Mouse (Mus musculus) Muller cell, postnatal 12 days (primary cell): ENCODE data around the gene Itga10.
"Not testable (repeated sequence)": the region's sequence is repeated elsewhere in the genome, so short reads cannot be mapped to it uniquely, and the experiment has no call there.

Experiments
- DNase-seq: peaks from one replicate; pipeline ENCODE4 v3.0.0-alpha.2; 2015; ENCODE audit errors: inconsistent ontology term

Itga10 gene

DNA sequence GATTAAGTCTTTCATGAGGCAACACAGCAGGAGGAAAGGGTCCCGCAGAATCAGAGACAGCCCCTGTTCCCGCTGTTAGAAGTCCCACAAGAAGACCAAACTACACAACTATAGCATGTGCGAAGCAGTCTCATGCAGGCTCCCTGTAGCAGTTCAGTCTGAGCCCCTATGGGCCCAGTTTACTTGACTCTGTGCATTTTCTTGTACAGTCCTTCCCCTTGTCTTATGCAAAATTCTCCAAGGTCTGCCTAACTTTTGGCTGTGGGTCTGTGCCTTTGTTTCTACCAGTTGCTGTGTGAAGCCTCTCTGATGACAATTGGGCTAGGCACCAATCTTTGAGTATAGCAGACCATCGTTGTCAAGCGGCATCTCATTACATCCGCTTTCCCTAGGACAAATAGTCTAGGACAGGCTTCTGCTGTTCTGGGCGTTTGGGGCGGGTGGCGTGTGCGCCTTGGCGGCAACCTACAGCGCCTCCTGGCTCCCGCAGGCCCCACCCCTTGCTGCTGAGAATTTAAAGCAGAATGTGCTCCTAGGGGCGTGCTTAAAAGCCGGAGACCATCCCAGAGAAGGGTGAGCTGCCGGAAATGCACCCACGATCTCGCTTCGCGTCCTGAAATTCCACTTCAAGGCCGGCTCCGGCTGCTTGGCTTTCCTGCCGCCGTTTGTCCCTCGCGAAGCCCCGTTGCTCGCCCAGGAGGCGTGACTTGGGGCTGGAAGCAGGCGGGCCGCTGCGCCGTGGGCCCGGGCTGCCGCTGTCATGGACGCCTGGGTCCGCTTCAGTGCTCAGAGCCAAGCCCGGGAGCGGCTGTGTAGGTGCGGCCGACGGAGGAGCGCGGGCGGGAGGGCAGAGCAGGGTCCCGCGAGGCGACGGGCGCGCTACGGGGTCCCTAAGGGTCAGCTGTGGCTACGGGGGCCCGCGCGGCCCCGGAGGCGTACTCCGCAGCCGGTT is 10.2 kb upstream of the Itga10 start, which contains the start of the genes Pex11b and Gm42957:
Gene Pex11b (plus strand): TSS at position 449 of the 952 bp plus-strand sequence.
Gene Gm42957 (plus strand): TSS at position 547 of the 952 bp plus-strand sequence.
- peak; percentile 86 for DNase-seq

DNA sequence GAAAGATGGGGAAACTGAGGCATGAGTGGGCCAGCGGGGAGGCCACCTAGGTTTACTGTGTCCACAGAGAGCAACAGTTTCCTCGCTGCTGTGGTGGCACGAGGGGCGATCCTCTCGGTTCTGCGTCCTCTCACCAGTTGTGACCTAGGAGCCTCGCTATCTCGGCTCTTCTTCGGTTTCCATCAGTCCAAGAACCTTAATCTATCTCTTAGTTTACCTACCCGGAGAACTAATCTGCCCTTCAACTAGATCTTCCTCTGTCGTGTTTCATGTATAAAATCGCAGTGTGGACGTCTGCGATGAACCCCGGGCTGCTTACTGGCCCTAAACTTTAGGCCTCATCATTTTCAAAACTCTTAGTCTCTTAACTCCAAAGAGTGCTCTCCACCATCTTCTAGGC is 9.5 kb upstream of the Itga10 start:
- DNase-seq: no peak

DNA sequence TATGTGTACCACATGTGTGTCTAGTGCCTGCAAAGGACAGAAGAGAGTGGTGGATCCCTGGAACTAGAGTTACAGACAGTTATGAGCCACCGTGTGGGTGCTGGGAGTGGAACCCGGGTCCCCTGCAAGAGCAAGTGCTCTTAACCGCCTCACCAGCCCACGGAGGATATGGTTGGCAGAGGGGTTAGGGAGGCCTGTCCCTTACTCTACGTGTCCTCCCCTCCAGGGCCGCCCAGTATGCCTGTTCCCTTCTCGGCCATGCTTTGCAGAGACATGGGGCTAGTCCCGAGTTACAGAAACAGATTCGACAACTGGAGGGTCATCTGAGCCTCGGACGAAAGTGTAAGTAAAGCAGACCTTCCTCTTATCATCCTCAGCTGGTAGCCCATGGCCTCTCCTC is 8.9 kb upstream of the Itga10 start:
- no peak for DNase-seq

DNA sequence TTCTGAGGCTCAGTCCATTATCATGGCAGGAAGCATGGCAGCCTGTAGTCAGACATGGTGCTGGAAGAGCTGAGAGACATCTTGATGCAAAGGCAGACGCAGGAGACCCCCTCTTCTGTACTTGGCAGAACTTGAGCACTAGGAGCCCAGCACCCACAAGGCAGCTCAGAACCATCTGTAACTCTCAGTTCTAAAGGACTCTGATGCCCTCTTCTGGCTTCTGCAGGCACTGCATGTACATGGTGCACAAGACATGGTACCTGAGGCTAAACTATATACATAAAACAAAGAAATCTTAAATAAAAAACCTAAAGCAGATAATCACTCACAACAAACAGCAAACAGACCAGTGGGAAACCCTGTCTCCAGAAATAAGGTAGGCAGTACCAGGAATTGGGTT is 6.2 kb upstream of the Itga10 start:
- no peak for DNase-seq

DNA sequence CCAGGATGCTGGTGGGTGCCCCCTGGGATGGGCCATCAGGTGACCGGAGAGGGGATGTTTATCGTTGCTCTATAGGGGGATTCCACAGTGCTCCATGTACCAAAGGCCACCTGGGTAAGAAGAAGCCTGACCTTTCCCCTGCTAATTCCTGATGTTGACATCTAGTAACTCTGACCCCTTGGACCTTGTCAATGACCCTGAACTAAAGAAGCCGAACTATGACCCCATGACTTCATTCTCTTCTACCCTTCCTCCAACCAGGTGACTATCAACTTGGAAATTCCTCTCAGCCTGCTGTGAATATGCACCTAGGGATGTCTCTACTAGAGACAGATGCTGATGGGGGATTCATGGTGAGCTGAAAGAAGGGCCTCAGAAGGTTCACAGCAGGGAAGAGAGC is 2.0 kb downstream of the Itga10 start:
- no peak for DNase-seq

DNA sequence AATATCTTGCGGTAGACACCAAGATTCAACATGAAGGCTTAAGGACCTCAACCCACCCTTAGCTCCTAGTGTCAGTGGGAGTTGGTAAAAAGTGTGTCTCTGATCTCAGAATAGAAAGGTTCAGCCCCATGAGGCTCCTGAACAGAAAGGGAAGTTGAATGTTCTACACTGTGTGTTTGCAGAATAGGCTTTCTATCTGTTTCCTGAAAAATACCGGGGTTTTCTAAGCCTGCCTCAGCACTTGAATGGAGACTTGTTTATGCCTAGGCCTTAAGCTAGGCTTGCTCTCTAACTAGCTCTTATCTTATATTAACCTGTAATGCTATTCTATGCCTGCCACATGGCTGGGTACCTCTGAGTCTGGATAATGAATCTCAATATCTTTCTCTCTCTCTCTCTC is 15.5 kb downstream of the Itga10 start:
- DNase-seq: no peak

DNA sequence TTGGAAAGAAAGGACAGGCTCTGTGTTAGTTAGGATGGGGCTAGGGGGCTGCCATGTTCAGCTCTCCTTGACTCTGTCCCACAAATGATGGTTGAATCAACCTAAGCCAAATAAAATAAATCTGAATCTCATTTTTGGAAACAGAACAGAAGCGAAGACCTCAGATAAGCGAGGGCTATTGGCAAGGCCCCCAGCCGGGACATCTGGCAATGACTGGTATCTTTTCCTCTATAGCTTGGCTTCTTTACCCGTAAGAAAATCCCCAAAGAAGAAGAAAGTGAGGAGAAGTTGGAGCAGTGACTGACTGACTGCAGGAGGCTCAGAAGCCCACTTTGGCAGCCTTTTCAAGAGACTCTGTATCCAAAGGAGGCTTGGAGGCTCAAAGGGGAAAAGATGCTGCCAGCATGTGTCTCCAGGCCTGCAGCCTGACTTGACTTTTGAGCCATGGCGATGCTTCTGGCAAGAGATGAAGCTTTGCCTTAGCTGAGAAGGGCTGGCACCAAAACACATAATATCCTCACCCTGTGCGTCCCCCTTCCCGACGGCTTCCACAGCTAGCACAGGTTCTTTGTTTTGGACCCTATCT is 17.4 kb downstream of the Itga10 start:
- no peak for DNase-seq

DNA sequence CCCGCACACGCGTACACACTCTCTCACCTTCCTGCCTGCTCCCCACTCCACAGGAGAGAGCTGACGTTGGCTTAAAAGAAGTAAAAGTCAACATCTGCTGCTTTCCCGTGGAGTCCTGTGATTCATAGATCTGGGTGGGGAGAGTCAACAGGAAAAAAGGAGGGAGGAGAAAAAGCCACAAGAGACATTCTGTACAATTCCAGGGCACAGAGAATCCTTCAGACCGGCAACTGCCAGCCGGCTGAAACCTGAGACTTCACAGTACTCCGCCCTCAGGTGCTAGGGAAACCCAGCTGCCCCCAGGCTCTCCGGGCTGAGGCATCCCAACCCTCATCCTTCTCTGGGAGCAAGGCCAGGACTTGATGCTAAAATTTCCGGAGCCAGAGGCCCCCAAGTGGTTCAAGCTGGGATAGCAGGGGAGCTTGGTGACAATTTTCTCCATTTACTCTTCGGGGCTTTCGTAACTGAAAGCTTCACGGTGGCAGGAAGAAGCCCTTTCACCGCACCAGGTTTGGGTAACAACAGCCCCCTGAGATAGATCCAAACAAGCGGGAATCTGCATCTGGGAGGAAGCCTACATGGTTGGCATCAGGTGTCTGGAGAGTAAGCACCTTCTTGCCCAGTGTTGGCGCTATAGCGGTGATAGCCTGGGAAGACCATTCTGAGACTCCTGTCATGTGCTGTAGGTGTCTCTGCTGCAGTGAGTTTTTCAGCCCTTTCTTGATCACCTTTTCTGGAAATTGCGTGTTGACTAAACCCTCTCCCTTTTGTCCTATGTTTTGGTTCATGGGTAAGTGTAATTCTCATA is 18.3 kb downstream of the Itga10 start:
- peak; percentile 89 for DNase-seq

DNA sequence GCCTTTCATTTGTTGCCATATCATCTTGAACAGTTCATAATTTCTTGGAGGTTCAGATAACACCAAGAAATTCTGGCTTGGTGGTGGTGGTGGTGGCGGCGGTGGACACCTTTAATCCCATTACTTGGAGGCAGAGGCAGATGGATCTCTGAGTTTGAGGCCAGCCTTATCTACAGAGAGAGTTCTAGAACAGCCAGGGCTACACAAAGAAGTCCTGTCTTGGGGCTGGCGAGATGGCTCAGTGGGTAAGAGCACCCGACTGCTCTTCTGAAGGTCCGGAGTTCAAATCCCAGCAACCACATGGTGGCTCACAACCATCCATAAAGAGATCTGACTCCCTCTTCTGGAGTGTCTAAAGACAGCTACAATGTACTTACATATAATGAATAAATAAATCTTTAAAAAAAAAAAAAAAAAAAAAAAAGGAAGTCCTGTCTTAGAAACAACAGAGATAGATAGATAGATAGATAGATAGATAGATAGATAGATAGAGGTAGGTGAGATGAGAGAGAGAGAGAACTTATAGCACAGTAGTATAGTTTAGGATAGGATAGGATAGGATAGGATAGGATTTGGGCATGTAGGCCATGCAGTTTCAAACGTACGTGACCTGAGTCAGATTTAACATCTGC is 20.5 kb downstream of the Itga10 start:
- DNase-seq: not testable (repeated sequence)

DNA sequence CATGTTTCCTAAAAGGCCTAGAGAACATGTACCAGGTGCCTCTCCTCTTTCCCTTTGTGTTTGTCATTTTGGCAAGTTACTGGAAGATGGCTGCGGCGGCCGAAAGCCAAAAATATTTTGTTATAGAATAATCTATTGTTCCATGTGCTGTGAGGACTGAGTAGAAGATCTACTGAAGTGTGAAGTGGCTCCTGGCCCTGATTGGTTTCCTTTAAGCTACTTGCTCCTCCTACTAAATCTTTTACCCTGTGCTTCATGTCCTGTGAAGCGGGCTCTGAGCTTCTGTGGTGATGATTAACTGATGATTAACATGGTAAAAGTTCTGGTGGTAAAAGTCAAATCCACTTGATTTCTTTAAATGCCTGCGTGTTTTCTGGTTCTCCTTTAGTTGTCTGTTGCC is 21.5 kb downstream of the Itga10 start:
- DNase-seq: no peak

DNA sequence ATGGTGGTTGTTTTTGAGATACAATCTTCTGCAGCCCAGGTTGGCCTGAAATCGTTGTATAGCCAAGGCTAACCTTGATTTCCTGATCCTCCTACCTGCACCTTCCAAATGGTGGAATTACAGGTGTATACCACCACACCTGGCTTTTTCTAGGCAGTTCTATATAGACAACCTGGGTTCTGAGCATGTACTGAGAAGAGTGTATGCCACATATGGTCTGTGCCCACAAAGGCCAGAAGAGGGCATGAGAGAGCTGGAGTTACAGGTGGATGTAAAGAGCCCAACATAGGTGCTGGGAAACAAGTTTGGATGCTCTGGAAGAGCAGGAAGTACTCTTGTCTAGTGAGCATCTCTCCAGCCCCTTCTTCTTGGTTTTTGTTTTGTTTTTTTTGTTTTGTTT is 21.9 kb downstream of the Itga10 start:
- no peak for DNase-seq

DNA sequence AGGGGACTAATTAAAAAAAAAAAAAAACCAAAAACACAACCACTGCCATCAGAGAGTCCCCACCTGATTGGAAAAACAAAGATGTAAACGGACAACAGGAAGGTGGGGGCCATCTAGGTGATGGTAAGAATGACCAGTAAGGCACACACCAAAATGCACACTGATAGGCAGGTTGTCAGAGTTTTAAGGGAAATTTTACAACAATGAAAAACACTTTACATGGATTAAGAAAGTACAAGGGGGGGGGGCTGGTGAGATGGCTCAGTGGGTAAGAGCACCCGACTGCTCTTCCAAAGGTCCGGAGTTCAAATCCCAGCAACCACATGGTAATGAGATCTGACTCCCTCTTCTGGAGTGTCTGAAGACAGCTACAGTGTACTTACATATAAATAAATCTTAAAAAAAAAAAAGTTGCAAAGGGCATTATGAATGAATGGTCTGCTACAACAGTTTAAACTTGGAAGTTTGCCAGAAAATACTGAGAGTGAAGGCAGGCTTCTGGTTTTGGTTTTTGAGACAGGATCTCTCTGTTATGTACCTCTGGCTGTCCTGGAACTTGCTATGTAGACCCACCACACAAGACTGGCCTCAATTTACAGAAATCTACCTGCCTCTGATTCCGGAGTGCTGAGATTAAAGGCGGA is 23.2 kb downstream of the Itga10 start:
- no peak for DNase-seq

DNA sequence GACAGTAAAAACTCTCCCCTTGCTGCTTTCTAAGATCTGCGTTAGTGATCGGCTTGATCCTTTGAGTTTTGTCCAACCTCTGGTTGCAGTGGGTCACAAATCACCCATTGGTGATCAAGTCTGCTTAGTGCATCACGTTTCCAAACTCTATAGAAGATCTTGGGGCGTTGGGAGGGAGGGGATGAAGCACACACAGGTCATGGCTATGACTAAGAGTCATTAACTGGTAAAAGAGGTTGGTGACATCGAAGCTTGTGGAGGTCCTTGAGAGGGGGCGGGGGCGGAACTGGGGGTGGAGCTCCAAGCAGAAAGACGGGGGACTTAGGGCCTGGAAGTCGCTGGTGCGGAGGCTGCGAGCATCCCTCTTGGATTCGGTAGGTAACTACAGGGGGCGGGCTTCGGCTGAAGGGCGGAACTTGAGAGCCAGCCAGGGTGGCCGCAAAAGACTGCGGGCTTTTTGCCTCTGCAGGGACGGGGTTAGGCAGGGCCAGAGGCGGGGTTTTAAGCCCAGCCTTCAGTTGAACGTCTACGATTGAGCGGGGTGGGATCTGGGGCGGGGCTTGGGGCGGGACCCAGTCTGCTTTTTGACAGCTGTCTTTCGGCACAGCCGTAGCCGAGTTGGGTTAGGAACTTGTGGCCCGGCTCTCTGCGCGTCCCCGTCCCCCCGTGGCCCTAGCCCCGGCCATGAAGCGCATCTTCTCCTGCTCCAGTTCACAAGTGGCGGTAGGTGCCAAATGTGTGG is 24.5 kb downstream of the Itga10 start, which contains the start of gene Ankrd35:
Gene Ankrd35 (plus strand): TSS at position 405 of the 742 bp plus-strand sequence.
- DNase-seq: peak; percentile 92

DNA sequence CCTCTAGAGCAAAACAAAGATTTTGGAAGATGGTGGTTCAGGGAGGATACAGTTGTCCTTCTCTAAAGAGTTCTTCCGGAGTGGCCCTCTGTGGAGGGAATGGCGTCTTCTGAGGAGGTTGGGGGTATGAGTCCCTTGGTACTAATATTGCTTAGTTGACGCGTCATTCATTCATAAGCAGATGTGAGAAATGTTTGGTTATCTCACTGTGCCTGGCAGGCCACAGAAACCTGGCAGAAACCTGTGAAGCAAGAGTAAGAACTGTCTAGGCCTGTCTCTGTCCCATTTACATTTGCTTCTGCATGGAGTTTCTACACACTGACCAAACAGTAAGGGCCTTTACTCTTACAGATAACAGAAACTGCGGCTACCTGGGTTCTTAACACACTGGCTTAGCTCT is 26.1 kb downstream of the Itga10 start:
- DNase-seq: no peak

DNA sequence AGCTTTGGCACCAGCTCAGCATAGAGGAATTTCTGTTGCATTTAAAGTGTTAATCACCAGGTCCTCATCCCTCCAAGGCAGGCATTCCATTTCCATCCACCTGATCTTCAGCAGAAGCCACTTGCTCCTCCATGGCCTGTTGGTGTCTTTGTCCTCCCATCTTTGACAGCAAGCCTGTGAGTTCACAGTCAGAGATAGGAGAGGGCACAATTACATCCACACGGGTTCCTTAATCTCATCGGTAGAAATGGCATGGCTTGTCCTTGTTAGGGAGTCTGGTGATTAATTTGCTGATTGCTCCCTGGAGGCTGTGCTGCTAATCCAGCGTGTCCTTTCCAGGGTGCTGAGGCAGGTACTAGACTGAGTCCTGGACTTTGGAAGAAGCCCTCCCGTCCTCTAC is 28.1 kb downstream of the Itga10 start:
- no peak for DNase-seq

DNA sequence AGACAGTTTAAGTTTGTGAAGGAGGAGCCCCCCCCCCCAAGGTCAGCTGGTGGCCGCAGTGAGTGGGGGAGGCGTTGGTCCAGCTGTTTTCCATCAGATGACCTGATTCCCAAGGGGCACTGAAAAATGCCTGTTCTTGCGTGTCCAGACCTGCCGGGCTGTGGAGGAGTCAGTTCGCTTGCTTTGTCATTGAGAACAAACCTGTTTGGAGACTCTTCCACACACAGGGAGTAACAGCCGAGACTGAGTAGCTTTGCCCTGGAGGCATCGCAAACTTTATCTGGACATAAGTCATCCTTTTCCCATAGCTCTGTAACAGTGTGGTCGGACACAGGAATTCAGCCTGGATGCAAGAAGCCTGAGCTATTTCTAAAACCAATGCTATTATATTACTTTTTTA is 29.1 kb downstream of the Itga10 start:
- DNase-seq: no peak

DNA sequence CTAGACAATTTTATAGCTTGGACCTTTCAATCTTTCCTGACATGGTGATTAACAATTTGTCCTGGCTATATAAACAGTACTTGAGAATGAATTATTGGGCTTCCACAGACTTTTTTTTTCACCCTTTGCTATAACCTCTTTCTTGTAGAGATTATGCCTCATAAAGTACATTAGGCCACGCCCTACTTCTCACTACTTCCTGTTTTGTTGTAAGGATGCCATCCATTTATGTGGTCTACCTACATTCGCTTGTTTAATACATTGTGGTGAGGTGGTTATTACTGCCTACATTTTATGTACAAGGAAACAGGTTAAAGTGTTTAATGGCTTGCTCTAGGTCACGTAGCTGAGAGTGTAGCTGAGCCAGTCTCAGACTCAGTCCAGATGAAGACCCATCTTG is 29.8 kb downstream of the Itga10 start:
- DNase-seq: no peak

DNA sequence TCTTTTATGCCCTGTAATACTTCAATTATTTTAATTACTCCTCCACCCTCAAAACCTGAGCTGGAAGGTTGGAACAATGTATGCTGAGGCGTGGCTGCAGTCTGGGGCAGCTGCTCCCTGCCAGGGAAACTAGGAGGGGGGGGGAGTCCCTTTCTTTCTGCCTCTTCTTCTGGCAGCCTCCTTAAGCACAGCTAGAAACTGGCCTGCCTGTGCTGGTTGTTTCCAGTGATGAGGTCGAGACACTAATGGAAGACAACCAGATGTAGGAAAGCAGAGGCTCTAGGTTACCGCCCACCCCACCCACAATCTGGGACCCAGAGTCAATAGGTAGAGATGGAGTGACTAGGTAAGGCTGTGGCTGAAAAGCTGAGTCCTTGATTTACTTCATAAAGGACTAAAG is 30.3 kb downstream of the Itga10 start:
- no peak for DNase-seq

DNA sequence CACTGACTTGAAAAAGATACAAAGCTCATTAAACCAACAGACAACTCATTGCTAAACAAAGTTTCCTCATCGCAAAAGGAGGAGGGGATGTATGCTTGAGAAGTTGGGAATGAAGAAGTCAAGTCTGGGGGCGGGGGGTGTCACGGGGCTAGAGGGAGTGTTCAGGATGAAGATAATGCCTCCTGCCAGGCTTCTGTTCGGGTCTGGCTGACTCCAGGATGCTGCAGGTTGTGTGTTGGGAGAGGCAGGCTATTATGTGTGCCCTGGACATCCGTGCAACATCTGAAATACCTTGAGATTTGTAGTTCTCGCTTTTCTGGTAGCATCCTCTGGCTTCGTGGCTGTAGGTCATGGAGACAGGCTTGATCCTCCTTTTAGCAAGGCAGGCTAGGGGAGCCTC is 33.1 kb downstream of the Itga10 start:
- DNase-seq: no peak

DNA sequence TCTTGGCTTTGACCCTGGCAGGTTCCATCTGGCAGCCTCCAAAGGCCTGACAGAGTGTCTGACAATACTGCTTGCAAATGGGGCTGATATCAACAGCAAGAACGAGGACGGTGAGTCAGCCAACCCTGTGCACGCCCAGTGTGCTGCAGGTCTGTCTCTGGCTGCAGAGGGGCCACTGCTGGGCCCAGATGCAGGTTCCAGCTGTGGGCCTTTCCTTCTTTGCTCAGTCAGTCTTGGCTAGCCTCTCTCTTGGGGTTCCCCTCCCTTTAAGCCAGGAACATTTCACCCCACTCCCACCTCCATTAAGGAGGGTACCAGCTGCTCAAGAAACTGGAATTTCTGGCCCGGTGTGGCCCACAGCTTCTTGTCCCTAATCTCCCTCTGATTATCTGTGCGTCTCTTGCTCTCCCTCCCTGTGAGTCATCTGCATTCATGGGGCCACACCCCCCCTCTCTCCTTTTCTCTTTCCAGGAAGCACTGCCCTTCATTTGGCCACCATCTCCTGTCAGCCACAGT is 33.8 kb downstream of the Itga10 start:
- peak; percentile 35 for DNase-seq
